Mouse (Mus musculus): ENCODE measurements around the gene Cftr. TPM values are rescaled to one million over a fixed set of nuclear protein-coding genes. Genes with fewer than 3 reads are reported as not detected.

Gene Cftr
- total and polyA plus RNA-seq, 3 experiments = 0.12 to 0.14 TPM; not detected in 1

DNA sequence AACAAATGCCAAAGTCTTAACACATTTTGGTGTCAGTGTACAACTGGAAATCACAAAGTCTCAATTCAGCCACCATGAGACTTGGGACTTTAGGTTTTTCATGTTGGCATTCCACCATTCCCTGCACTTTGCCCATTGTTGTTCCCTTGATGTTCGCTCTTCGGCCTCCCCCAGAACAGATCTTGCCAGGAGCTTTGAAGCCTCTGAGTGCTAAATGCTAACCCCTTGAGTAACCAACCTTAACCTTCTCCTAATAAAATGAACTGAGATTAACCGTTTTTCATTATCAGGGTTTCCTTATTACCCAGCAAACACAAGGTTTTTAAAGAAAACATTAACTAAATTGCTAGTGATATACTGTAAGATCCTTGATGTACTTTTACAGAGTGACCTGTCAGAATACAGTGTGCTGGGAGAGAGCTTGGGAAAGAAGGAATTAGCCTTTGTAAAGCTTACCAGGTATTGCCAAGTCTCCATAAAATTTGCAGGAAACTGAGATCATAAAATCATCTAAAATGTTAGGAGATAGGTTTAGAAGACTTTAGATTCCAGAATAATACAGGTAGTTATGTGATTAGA is 144.0 kb downstream of the Cftr start:
- DNase-seq = no peak

DNA sequence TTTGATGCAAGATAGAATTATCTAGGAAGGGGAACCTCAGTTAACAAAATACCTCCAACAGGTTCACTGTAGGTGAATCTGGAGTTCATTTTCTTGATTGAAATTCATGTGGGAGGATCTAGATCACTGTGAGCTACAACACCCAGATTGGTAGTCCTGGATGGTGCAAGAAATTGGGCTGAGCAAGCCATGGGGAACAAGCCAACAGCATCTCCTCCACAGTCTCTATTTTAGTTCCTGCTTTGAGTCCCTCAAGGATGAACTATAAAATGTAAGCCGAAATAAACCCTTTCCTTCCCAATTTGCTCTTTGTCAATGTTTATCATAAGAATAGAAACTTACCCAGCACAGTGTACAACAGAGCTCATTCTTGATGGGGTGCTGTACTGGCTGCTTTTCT is 152.5 kb downstream of the Cftr start:
- DNase-seq = no peak

DNA sequence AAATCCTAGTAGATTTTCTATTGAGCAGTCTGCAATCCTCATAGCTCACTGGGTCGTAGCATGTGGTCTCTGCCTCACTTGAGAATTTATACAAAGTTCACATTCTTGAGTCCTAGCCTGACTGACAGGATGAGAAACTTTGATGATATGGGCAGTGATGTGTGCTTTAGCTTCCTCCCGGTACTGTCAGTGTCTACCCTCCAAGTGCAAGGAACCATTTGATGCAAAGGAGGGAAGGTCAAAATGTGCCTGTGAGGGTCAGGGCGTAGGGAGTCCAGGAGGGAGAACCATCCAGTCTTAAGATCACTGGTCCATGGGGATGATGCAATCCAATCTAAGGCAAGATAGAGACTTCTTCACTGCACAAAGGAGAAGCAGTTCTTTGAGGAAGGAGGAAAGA is 164.9 kb downstream of the Cftr start:
- DNase-seq = no peak

DNA sequence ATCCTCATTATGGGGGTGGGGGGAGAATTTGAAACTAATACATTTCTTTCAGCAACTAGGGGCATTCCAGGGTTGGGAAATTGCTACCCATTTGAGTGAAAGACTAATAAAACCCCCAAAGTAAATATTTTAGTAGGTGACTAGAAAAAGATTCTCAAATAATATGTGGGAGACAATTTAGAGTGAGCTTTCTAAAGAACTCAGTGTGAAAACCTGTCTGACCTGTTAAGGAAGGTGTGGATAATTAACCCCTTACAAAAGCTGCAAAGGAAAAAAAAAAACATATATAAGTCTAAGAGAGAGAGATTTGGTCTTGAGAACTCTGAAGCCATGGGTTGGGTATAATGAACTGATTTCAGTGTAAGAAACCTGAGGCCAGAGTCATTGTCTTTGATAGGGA is 167.8 kb downstream of the Cftr start:
- DNase-seq = no peak

DNA sequence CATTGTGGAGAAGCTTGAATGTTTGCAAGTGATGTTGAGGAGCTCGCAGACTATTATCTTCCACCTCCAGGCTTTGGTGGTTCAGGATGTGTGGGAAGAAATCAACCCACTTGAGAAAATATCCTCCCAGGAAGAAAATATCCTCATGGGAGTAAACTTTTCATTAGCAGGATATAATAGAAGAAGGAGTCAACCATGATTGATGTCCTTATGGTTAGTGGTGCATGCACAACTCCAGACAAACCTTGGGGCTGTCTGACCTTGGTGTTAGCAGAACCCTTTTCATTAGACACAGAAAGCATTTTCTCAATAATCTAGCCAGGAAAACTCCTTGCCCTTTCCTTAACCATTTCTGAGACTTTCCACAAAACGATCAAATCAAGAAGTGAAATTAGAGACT is 173.8 kb downstream of the Cftr start:
- DNase-seq = no peak

DNA sequence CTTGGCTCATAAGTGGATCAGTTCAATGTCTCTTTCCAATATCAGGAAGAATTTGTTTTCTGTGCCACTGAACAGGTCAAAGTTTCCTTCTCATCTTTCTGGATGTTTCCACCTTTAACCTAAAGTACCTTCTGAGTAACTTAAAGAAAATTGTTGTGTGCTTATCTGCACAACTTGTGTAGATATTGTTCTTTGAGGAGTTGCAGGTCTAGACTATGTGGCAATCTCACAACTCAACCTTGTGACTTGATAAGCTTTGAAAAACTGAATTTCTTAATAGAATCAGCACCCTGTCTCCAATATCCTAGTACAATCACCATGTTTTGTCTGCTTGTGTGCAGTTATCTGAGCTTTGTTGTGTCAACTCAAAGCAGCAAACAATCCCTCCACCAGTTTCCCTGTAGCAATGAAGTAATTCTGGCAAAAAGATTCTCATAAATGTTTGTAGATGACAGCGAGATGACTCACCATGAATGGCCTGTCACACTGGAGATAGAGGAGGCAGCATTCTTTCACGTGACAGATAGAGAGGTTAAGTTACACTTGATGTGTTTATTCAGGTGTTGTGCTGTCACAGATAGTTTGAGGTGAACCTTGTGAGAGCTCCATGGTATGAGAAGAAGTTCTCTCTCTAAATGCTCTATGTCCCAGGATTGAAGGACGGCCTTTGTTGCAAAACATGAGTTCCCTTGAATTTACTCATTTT is 178.8 kb downstream of the Cftr start:
- peak; percentile 49 for DNase-seq

DNA sequence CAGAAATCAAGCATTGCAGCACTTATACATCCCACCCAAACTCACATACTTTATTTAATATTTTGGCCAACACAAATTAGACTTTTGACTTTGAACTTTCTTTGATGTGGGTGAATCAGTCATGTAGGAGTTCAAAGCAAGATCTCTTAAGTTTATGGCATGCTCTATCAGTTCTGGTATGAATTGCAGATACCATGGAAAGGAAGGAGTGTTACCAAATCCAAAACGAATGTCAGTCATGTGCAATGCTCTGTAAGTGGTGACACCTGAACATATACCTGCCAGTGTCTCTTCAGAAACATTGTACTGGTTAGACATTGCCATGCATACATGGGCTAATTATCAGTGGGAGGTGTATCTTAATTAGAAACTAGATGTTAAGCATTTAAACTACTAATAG is 189.7 kb downstream of the Cftr start:
- DNase-seq = no peak

DNA sequence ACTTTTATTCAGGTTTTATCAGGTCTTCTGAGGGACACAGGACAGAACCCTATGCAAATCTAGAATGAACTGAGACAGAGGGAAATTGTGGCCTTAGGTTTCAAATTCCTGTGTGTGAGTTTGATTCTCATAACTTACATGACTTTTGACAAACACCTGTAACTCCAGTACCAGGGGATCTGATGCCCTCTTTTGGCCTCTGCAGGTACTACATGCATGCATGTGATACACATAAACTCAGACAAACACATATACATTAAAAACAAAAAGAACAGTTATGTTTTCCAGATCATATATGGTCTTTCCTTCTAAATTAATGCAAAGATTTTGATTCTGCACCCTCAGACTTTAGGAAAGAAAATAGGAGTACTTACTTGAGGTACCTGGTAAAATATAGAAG is 190.5 kb downstream of the Cftr start:
- no peak for DNase-seq

DNA sequence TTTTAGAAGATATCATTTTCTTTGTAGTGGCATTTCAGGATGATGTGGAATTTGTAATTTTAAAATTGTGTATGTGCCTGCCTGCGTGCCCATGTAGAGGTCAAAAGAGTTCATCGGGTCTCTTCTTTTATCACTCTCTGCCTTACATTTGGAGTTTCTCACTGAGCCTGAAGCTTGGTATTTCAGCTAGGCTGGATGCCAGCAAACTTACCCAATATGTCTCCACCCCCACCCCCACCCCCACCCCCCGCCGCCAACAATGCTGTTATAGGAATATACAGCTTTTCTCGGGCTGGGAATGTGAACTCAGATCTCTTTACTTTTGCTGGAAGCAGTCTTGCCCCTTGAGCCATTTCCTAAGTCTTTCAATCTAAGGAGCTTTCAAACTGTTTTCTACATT is 191.7 kb downstream of the Cftr start:
- no peak for DNase-seq

DNA sequence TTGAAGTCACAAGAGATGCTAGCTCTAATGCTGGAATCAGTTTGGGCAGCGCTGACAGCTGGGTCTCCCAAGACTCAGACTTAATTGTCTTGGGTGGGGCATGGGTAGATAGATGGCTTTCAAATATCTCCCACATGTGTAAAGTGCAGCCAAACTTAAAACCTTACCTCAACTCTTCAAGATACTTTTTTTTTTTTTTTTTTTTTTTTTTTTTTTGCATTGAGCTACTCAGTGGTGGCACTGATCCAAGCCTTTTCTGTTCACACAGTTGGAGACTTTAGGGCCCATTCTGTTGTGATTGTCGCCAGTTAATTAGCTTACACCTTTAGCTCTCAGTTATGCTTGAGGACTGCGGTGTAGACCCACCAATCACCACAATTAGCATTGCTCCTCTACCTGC is 198.6 kb downstream of the Cftr start:
- DNase-seq = no peak

DNA sequence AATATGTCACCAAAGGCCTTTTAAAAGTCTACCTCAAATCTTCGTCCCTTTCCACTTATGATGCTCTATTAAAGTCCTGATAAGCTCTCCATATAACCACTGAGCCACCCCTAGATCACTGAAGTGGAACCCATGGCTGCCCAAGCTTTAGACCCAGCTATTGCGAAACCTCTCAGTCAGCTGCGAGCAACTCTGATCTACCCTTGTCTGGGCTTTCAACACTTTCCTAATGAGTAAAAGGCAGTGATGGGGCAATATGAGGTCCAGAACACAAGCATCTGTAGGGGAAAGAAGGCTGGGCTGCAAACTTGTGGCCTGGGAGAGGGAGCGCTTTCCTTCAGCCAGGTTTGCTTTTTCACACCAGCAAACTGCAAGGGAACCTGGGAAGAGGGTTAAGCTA is 199.2 kb downstream of the Cftr start:
- no peak for DNase-seq

Other genes starting within 250 kb of the Cftr start
- gene Wnt2, start 140.1 kb upstream of the Cftr start, total RNA-seq (2021) = under 1 TPM; 0.41 to 0.58 TPM
- 0.48 and 0.49 TPM in 2 replicates for gene Wnt2, start 140.1 kb upstream of the Cftr start, polyA plus RNA-seq (2012; rRNA removed)
- not detected for gene Asz1, start 61.6 kb upstream of the Cftr start, total RNA-seq (2021)
- not detected in 2 replicates for gene Asz1, start 61.6 kb upstream of the Cftr start, polyA plus RNA-seq (2012; rRNA removed)

All from adrenal gland, adult 2 months (tissue).